Mouse (Mus musculus) embryo, embryonic 10.5 days (tissue): ENCODE data around the gene Setd5.

Experiments used
- DNase-seq: peaks from one replicate; pipeline ENCODE4 v3.0.0-alpha.2; 2015; ENCODE audit warnings: low spot score

The Setd5 gene

DNA sequence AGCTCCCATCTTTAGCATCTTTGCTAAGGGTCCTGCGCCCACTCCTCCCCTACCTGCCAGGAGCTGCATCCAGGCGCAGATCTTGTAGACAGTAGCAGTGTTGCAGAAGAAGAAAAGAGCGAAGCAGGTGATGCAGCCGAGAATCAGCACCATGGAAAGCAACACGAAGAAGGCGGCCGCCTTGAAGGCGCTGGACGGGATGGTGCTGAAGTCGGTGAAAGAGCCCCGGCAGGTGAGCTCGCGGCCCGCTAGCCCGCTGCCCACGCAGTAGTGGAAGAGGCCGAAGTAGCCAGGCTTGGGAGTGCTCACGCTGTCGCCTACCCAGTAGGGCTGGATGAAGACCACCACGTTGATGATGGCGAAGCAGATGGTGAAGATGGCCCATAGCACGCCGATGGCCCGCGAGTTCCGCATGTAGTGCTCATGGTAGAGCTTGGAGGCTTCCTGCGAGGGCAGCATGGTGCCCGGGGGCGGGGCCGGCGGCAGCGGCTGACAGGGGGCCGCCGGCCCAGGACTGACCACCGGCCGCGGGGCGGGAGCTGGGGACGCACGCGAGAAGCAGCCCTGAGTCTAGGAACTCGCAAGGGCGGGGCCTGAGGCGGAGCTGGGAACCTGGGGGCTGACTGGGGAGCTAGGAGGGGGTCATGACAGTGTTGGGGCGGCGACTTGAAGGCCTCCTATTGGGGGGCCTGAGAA lies 116.7 kb downstream of the Setd5 start:
- peak; percentile 73 for DNase-seq

- DNase-seq = no peak
Measured at GRCm38 (mm10) chr6:113194517-113194840, 117.3 kb downstream of the Setd5 start.

DNA sequence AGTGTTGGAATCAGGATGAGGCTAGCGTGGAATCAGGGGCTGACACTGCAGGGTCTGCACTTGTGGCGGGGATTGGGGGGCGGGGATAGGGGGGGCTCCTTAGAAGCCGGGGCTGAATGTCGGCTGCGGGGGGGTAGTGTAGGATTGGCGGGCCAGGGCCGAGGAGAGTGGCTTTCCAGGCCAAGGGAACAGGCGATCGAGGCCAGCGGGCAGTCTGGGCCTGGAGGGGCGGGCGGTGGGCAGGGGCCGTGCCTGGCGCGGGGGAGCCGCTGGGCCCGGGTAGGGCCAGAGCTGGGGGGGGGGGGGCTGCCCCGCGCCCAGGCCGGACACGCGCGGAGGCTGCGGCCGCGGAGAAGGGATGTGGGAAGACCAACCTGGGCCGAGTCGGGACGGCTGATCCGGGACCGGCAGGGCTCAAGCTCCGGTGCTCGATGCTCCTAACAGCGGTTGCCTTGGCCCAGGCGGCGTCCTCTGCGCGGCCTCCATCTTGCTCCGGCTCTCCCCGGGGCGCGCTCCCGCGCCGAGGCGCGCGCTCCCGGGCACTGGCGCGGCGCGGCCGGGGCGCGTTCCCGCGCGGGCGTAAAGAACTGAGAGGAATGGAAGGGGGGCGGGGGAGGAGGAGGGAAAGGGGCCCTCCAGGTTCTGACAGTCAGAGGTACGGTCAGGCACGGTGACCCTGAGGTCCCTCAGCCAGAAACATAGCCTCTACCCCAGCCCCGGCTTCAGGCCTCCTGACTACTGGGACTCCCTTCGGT lies 117.9 kb downstream of the Setd5 start, which contains the start of gene Lhfpl4:
TSS of gene Lhfpl4 (minus strand) at position 544 of the 755 bp plus-strand sequence.
- DNase-seq = peak; percentile 71

DNA sequence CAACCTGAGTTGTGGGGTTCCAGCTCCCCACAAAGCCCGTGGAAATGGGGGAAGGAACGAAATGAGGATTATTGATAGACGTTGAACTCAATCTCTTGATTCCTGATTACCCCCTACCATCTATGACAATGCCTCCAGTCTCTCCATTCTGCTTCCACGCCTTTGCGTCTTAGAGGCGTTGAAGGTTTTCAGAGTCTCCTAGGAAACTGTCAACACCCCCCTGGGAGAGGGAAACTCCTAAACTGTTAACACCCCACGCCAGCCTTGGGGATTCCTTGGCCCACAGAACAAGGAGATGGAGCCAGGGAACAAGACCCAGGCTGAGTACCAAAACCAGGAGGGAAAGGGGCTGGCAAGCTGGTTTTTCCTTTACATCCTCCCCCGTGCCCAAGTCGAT lies 118.4 kb downstream of the Setd5 start:
- peak; percentile 40 for DNase-seq
